Mouse (Mus musculus) heart, embryonic 11.5 days (tissue): ENCODE results near the gene Nhs. TPM values are rescaled to one million over a fixed set of nuclear protein-coding genes. Genes with fewer than 3 reads are reported as not detected.

ENCODE experiments used
- ATAC-seq: fragments of 200-750 bp; cut with Nextera tagmentation; replicated peaks from 2 replicates; pipeline ENCODE4 v1.8.0; 2017; ENCODE audit warnings: moderate library complexity; ENCODE audit not compliant: insufficient number of reproducible peaks, low FRiP score, low TSS enrichment
- H3K27ac ChIP-seq: fragments of 300-500 bp; sonication (generic); 2 replicates; pipeline ENCODE4 v1.5.1; 2014; ENCODE audit warnings: mild to moderate bottlenecking, low read depth, low read length
- H3K27me3 ChIP-seq: fragments of 300-500 bp; sonication (generic); 2 replicates; pipeline ENCODE4 v1.6.1; 2014; ENCODE audit warnings: mild to moderate bottlenecking, low read length, mixed read lengths; ENCODE audit not compliant: control insufficient read depth, insufficient read depth
- H3K36me3 ChIP-seq: fragments of 300-500 bp; sonication (generic); 2 replicates; pipeline ENCODE4 v1.6.1; 2014; ENCODE audit warnings: mild to moderate bottlenecking, low read length, moderate library complexity, mixed read lengths; ENCODE audit not compliant: control insufficient read depth, insufficient read depth
- H3K4me1 ChIP-seq: fragments of 300-500 bp; sonication (generic); 2 replicates; pipeline ENCODE4 v1.6.1; 2014; ENCODE audit warnings: low read length; ENCODE audit not compliant: control insufficient read depth, insufficient read depth
- H3K4me2 ChIP-seq: fragments of 300-500 bp; sonication (generic); 2 replicates; pipeline ENCODE4 v1.6.1; 2014; ENCODE audit warnings: mild to moderate bottlenecking, moderate library complexity
- H3K4me3 ChIP-seq: fragments of 300-500 bp; sonication (generic); 2 replicates; pipeline ENCODE4 v1.5.1; 2014; ENCODE audit warnings: low read depth, low read length
- H3K9ac ChIP-seq: fragments of 300-500 bp; sonication (generic); 2 replicates; pipeline ENCODE4 v1.6.1; 2014; ENCODE audit warnings: mild to moderate bottlenecking, low read depth, low read length, moderate library complexity
- H3K9me3 ChIP-seq: fragments of 300-500 bp; sonication (generic); replicated peaks from 2 replicates; pipeline ENCODE4 v1.6.1; 2016; ENCODE audit warnings: low read length; ENCODE audit not compliant: control insufficient read depth
- WGBS: fragments of 180-500 bp; shearing (Covaris S2); extraction: QIAGEN DNeasy Blood & Tissue Kit; methylation state at CpG from one replicate; pipeline ENCODE4 v1.1.7; 2014; ENCODE audit not compliant: insufficient replicate concordance; 5-methylcytosine and 5-hydroxymethylcytosine counted together
- polyA plus RNA-seq: library from polyadenylated mRNA; unstranded; fragments of >200 nt; fragmentation: Nextera tagmentation; extraction: Ambion mirVana; gene quantifications from 2 replicates; pipeline ENCODE4 v1.2.1, GENCODE M21; 2014

Gene Nhs
- polyA plus RNA-seq, 1 experiment from 2014 or later = 1.3 TPM

GRCm38 (mm10) chrX:161997170-161997795 is 162.2 kb downstream of the Nhs start:
- no peaks in the 10 kb centered on the region; the same call in 1 of the 2 replicates for H3K27me3 ChIP-seq
- no peaks in the 10 kb centered on the region for H3K9me3 ChIP-seq
- H3K4me2 ChIP-seq = no peak overlapping the region
- H3K27ac ChIP-seq = no peak overlapping the region
- H3K4me1 ChIP-seq = no peaks in the 10 kb centered on the region
- H3K36me3 ChIP-seq = no peaks in the 10 kb centered on the region
- ATAC-seq = no peak
- no peak overlapping the region for H3K4me3 ChIP-seq
- no peak overlapping the region for H3K9ac ChIP-seq
- 43% methylated on average over 2 of the region's 2 CpGs for WGBS

- no peak overlapping the region for H3K4me2 ChIP-seq
- H3K27ac ChIP-seq = no peak overlapping the region
- H3K4me3 ChIP-seq = no peak overlapping the region
- no peaks in the 10 kb centered on the region for H3K9me3 ChIP-seq
- H3K9ac ChIP-seq = no peak overlapping the region
- H3K27me3 ChIP-seq = peaks cover 2% of the 10 kb centered on the region; the same call in 1 of the 2 replicates
- no peak for ATAC-seq
- 91% methylated on average over 1 of the region's 1 CpGs for WGBS
- H3K36me3 ChIP-seq = no peaks in the 10 kb centered on the region
- H3K4me1 ChIP-seq = no peaks in the 10 kb centered on the region
Measured at GRCm38 (mm10) chrX:161990171-161990570, 169.4 kb downstream of the Nhs start.

- H3K9ac ChIP-seq = no peak overlapping the region
- peaks cover 4% of the 10 kb centered on the region; the same call in 1 of the 2 replicates for H3K27me3 ChIP-seq
- no peak overlapping the region for H3K4me3 ChIP-seq
- ATAC-seq = no peak
- no peaks in the 10 kb centered on the region for H3K36me3 ChIP-seq
- no peaks in the 10 kb centered on the region for H3K4me1 ChIP-seq
- no peaks in the 10 kb centered on the region for H3K9me3 ChIP-seq
- WGBS = 57% methylated on average over 6 of the region's 6 CpGs
- H3K27ac ChIP-seq = no peak overlapping the region
- no peak overlapping the region for H3K4me2 ChIP-seq
Measured at GRCm38 (mm10) chrX:161984961-161985360, 174.6 kb downstream of the Nhs start.

- 25% methylated on average over 6 of the region's 6 CpGs for WGBS
- ATAC-seq = no peak
- no peak overlapping the region for H3K9ac ChIP-seq
- no peaks in the 10 kb centered on the region for H3K9me3 ChIP-seq
- H3K27me3 ChIP-seq = peaks cover 4% of the 10 kb centered on the region; the same call in 1 of the 2 replicates
- H3K36me3 ChIP-seq = no peaks in the 10 kb centered on the region
- H3K4me2 ChIP-seq = no peak overlapping the region
- H3K4me3 ChIP-seq = no peak overlapping the region
- H3K4me1 ChIP-seq = no peaks in the 10 kb centered on the region
- no peak overlapping the region for H3K27ac ChIP-seq
Measured at GRCm38 (mm10) chrX:161981399-161981798, 178.1 kb downstream of the Nhs start.

GRCm38 (mm10) chrX:161979946-161980345 is 179.6 kb downstream of the Nhs start:
- Histone ChIP-seq H3K4me1 (no peaks in the 10 kb centered on the region), H3K4me3 (no peak overlapping the region), H3K9ac (no peak overlapping the region), H3K36me3 (no peaks in the 10 kb centered on the region), H3K4me2 (no peak overlapping the region), H3K27me3 (peaks cover 2% of the 10 kb centered on the region; the same call in 1 of the 2 replicates), H3K9me3 (no peaks in the 10 kb centered on the region), H3K27ac (no peak overlapping the region)
- no peak for ATAC-seq

- Histone ChIP-seq H3K36me3 (no peaks in the 10 kb centered on the region), H3K4me2 (no peak overlapping the region), H3K9me3 (no peaks in the 10 kb centered on the region), H3K4me3 (no peak overlapping the region), H3K4me1 (no peaks in the 10 kb centered on the region), H3K27ac (0 out of 2 replicates have a peak overlapping the region, but pooled peaks have one; percentile 15), H3K27me3 (no peaks in the 10 kb centered on the region; the same call in 1 of the 2 replicates), H3K9ac (no peak overlapping the region)
- 57% methylated on average over 4 of the region's 4 CpGs for WGBS
- no peak for ATAC-seq
Measured at GRCm38 (mm10) chrX:161977236-161977841, 182.2 kb downstream of the Nhs start.

GRCm38 (mm10) chrX:161976376-161976775 is 183.2 kb downstream of the Nhs start:
- no peak overlapping the region for H3K9ac ChIP-seq
- H3K4me1 ChIP-seq = no peaks in the 10 kb centered on the region
- no peaks in the 10 kb centered on the region; the same call in 1 of the 2 replicates for H3K27me3 ChIP-seq
- no peak overlapping the region for H3K4me2 ChIP-seq
- H3K27ac ChIP-seq = no peak overlapping the region
- H3K36me3 ChIP-seq = no peaks in the 10 kb centered on the region
- no peaks in the 10 kb centered on the region for H3K9me3 ChIP-seq
- ATAC-seq = no peak
- 81% methylated on average over 2 of the region's 2 CpGs for WGBS
- no peak overlapping the region for H3K4me3 ChIP-seq

GRCm38 (mm10) chrX:161973572-161973971 is 186.0 kb downstream of the Nhs start:
- Histone ChIP-seq H3K27ac (0 out of 2 replicates have a peak overlapping the region, but pooled peaks have one; percentile 46), H3K36me3 (no peaks in the 10 kb centered on the region), H3K27me3 (no peaks in the 10 kb centered on the region; the same call in 1 of the 2 replicates), H3K9ac (no peak overlapping the region), H3K4me3 (no peak overlapping the region), H3K9me3 (no peaks in the 10 kb centered on the region), H3K4me2 (no peak overlapping the region), H3K4me1 (no peaks in the 10 kb centered on the region)
- no peak for ATAC-seq
- 36% methylated on average over 3 of the region's 3 CpGs for WGBS

- no peaks in the 10 kb centered on the region for H3K36me3 ChIP-seq
- H3K4me3 ChIP-seq = no peak overlapping the region
- ATAC-seq = no peak
- H3K27me3 ChIP-seq = no peaks in the 10 kb centered on the region; the same call in 1 of the 2 replicates
- H3K9me3 ChIP-seq = no peaks in the 10 kb centered on the region
- H3K27ac ChIP-seq = no peak overlapping the region
- H3K4me2 ChIP-seq = no peak overlapping the region
- H3K4me1 ChIP-seq = no peaks in the 10 kb centered on the region
- no peak overlapping the region for H3K9ac ChIP-seq
Measured at GRCm38 (mm10) chrX:161972723-161973122, 186.8 kb downstream of the Nhs start.
